Mouse (Mus musculus) kidney, embryonic 15.5 days (tissue): Measurements from ENCODE around the gene Itga6. TPM values are rescaled to one million over a fixed set of nuclear protein-coding genes. Genes with fewer than 3 reads are reported as not detected.

Experiments used
- ATAC-seq: fragments of 200-750 bp; cut with Nextera tagmentation; replicated peaks from 2 replicates; pipeline ENCODE4 v1.8.0; 2017; ENCODE audit warnings: moderate TSS enrichment; ENCODE audit not compliant: low FRiP score
- H3K27ac ChIP-seq: fragments of 300-500 bp; sonication (generic); 2 replicates; pipeline ENCODE4 v1.5.1; 2015; ENCODE audit warnings: mild to moderate bottlenecking, inconsistent platforms
- H3K27me3 ChIP-seq: fragments of 300-500 bp; sonication (generic); 2 replicates; pipeline ENCODE4 v1.6.1; 2015; ENCODE audit warnings: inconsistent platforms
- H3K36me3 ChIP-seq: fragments of 300-500 bp; sonication (generic); 2 replicates; pipeline ENCODE4 v1.6.1; 2015; ENCODE audit warnings: inconsistent platforms
- H3K4me1 ChIP-seq: fragments of 300-500 bp; sonication (generic); 2 replicates; pipeline ENCODE4 v1.6.1; 2015; ENCODE audit warnings: inconsistent platforms
- H3K4me2 ChIP-seq: fragments of 300-500 bp; sonication (generic); 2 replicates; pipeline ENCODE4 v1.6.1; 2015; ENCODE audit warnings: moderate library complexity, mild to moderate bottlenecking, inconsistent platforms
- H3K4me3 ChIP-seq: fragments of 300-500 bp; sonication (generic); replicated peaks from 2 replicates; pipeline ENCODE4 v1.5.1; 2015; ENCODE audit warnings: mild to moderate bottlenecking, inconsistent platforms
- H3K9ac ChIP-seq: fragments of 300-500 bp; sonication (generic); 2 replicates; pipeline ENCODE4 v1.6.1; 2015; ENCODE audit warnings: mild to moderate bottlenecking, inconsistent platforms
- H3K9me3 ChIP-seq: fragments of 300-500 bp; sonication (generic); replicated peaks from 2 replicates; pipeline ENCODE4 v1.6.1; 2016; ENCODE audit warnings: inconsistent platforms
- WGBS: fragments of 180-500 bp; shearing (Covaris S2); methylation state at CpG from one replicate; pipeline ENCODE4 v1.1.7; 2015; ENCODE audit warnings: mixed read lengths; 5-methylcytosine and 5-hydroxymethylcytosine counted together
- polyA plus RNA-seq: library from polyadenylated mRNA; unstranded; fragments of >200 nt; fragmentation: Nextera tagmentation; extraction: Ambion mirVana; gene quantifications from 2 replicates; pipeline ENCODE4 v1.2.1, GENCODE M21; 2015

Gene Itga6
- polyA plus RNA-seq, 1 experiment from 2014 or later, result 74.6 TPM

- Histone ChIP-seq H3K27ac (no peak overlapping the region), H3K4me3 (no peak overlapping the region), H3K9ac (no peak overlapping the region), H3K9me3 (no peaks in the 10 kb centered on the region), H3K4me2 (no peak overlapping the region), H3K36me3 (no peaks in the 10 kb centered on the region), H3K27me3 (no peaks in the 10 kb centered on the region), H3K4me1 (peaks cover 16% of the 10 kb centered on the region)
- ATAC-seq, result no peak
- 89% methylated on average over 5 of the region's 5 CpGs for WGBS
Observed at GRCm38 (mm10) chr2:71773714-71774113, 28.3 kb downstream of the Itga6 start.

- Histone ChIP-seq H3K4me2 (no peak overlapping the region), H3K4me3 (no peak overlapping the region), H3K27ac (no peak overlapping the region), H3K27me3 (no peaks in the 10 kb centered on the region), H3K36me3 (no peaks in the 10 kb centered on the region), H3K9ac (no peak overlapping the region), H3K4me1 (peaks cover 16% of the 10 kb centered on the region), H3K9me3 (no peaks in the 10 kb centered on the region)
- ATAC-seq, result no peak
- 73% methylated on average over 10 of the region's 10 CpGs for WGBS
Observed at GRCm38 (mm10) chr2:71774246-71774951, 29.0 kb downstream of the Itga6 start.

GRCm38 (mm10) chr2:71775201-71775611, 29.8 kb downstream of the Itga6 start:
- H3K36me3 ChIP-seq, result no peaks in the 10 kb centered on the region
- no peak overlapping the region for H3K4me3 ChIP-seq
- no peak overlapping the region for H3K9ac ChIP-seq
- no peaks in the 10 kb centered on the region for H3K27me3 ChIP-seq
- peak overlapping the region; percentile 42 for H3K4me2 ChIP-seq
- ATAC-seq, result no peak
- no peak overlapping the region for H3K27ac ChIP-seq
- WGBS, result 41% methylated on average over 9 of the region's 9 CpGs
- no peaks in the 10 kb centered on the region for H3K9me3 ChIP-seq
- peaks cover 19% of the 10 kb centered on the region for H3K4me1 ChIP-seq

GRCm38 (mm10) chr2:71779266-71779888, 34.0 kb downstream of the Itga6 start:
- Histone ChIP-seq H3K9me3 (no peaks in the 10 kb centered on the region), H3K9ac (no peak overlapping the region), H3K27me3 (peaks cover 5% of the 10 kb centered on the region; the same call in 1 of the 2 replicates), H3K4me1 (peaks cover 18% of the 10 kb centered on the region), H3K27ac (peak overlapping the region; percentile 68), H3K4me2 (no peak overlapping the region), H3K4me3 (no peak overlapping the region), H3K36me3 (no peaks in the 10 kb centered on the region)
- 51% methylated on average over 5 of the region's 5 CpGs for WGBS
- ATAC-seq, result peak; percentile 46; the same call in 1 of the 2 replicates

GRCm38 (mm10) chr2:71780016-71780415, 34.6 kb downstream of the Itga6 start:
- no peak overlapping the region for H3K4me3 ChIP-seq
- peaks cover 9% of the 10 kb centered on the region; the same call in 1 of the 2 replicates for H3K27me3 ChIP-seq
- peaks cover 11% of the 10 kb centered on the region for H3K4me1 ChIP-seq
- H3K36me3 ChIP-seq, result no peaks in the 10 kb centered on the region
- H3K27ac ChIP-seq, result peak overlapping the region; percentile 68; the same call in 1 of the 2 replicates
- no peaks in the 10 kb centered on the region for H3K9me3 ChIP-seq
- 70% methylated on average over 6 of the region's 6 CpGs for WGBS
- no peak overlapping the region for H3K4me2 ChIP-seq
- no peak overlapping the region for H3K9ac ChIP-seq
- ATAC-seq, result no peak

- Histone ChIP-seq H3K36me3 (no peaks in the 10 kb centered on the region), H3K4me3 (no peak overlapping the region), H3K4me1 (peaks cover 31% of the 10 kb centered on the region), H3K9me3 (no peaks in the 10 kb centered on the region), H3K27me3 (peaks cover 12% of the 10 kb centered on the region), H3K9ac (no peak overlapping the region), H3K4me2 (no peak overlapping the region), H3K27ac (no peak overlapping the region)
- ATAC-seq, result no peak
- 66% methylated on average over 3 of the region's 3 CpGs for WGBS
Observed at GRCm38 (mm10) chr2:71785260-71785659, 39.8 kb downstream of the Itga6 start.

GRCm38 (mm10) chr2:71786060-71786459, 40.6 kb downstream of the Itga6 start:
- H3K27ac ChIP-seq, result no peak overlapping the region
- no peak overlapping the region for H3K9ac ChIP-seq
- no peak for ATAC-seq
- no peaks in the 10 kb centered on the region for H3K36me3 ChIP-seq
- H3K4me1 ChIP-seq, result peaks cover 39% of the 10 kb centered on the region
- H3K4me3 ChIP-seq, result peak overlapping the region; percentile 88; the same call in 1 of the 2 replicates
- WGBS, result 40% methylated on average over 5 of the region's 5 CpGs
- H3K27me3 ChIP-seq, result peaks cover 12% of the 10 kb centered on the region
- peak overlapping the region; percentile 86; the same call in 1 of the 2 replicates for H3K4me2 ChIP-seq
- H3K9me3 ChIP-seq, result no peaks in the 10 kb centered on the region

- ATAC-seq, result peak; percentile 95
- Histone ChIP-seq H3K9me3 (no peaks in the 10 kb centered on the region), H3K4me2 (peak overlapping the region; percentile 86), H3K27me3 (peaks cover 12% of the 10 kb centered on the region), H3K9ac (peak overlapping the region; percentile 68), H3K27ac (peak overlapping the region; percentile 92), H3K4me3 (peak overlapping the region; percentile 88), H3K4me1 (peaks cover 44% of the 10 kb centered on the region), H3K36me3 (no peaks in the 10 kb centered on the region)
- 1% methylated on average over 60 of the region's 61 CpGs for whole genome bisulfite sequencing
Observed at GRCm38 (mm10) chr2:71786591-71787155, 41.3 kb downstream of the Itga6 start.

GRCm38 (mm10) chr2:71787156-71787590, 41.8 kb downstream of the Itga6 start:
- 0% methylated on average over 40 of the region's 40 CpGs for WGBS
- Histone ChIP-seq H3K27ac (peak overlapping the region; percentile 92), H3K4me1 (peaks cover 44% of the 10 kb centered on the region), H3K9ac (peak overlapping the region; percentile 68), H3K4me2 (peak overlapping the region; percentile 86), H3K4me3 (peak overlapping the region; percentile 88), H3K9me3 (no peaks in the 10 kb centered on the region), H3K36me3 (0 out of 2 replicates have a peak, but pooled peaks cover under 1% of the 10 kb centered on the region), H3K27me3 (peaks cover 12% of the 10 kb centered on the region)
- ATAC-seq, result peak; percentile 77

- peaks cover 45% of the 10 kb centered on the region for H3K4me1 ChIP-seq
- H3K4me3 ChIP-seq, result peak overlapping the region; percentile 88
- H3K27ac ChIP-seq, result peak overlapping the region; percentile 92
- H3K36me3 ChIP-seq, result 0 out of 2 replicates have a peak, but pooled peaks cover 3% of the 10 kb centered on the region
- ATAC-seq, result peak; percentile 41; the same call in 1 of the 2 replicates
- 1% methylated on average over 32 of the region's 32 CpGs for WGBS
- peaks cover 12% of the 10 kb centered on the region for H3K27me3 ChIP-seq
- H3K9ac ChIP-seq, result peak overlapping the region; percentile 68
- H3K4me2 ChIP-seq, result peak overlapping the region; percentile 86
- no peaks in the 10 kb centered on the region for H3K9me3 ChIP-seq
Observed at GRCm38 (mm10) chr2:71787591-71788460, 42.4 kb downstream of the Itga6 start.

- ATAC-seq, result no peak
- Histone ChIP-seq H3K9ac (no peak overlapping the region), H3K4me2 (no peak overlapping the region), H3K27me3 (no peaks in the 10 kb centered on the region), H3K4me1 (peaks cover 69% of the 10 kb centered on the region), H3K27ac (no peak overlapping the region), H3K4me3 (no peak overlapping the region), H3K36me3 (0 out of 2 replicates have a peak, but pooled peaks cover 3% of the 10 kb centered on the region), H3K9me3 (no peaks in the 10 kb centered on the region)
- WGBS, result 63% methylated on average over 5 of the region's 5 CpGs
Observed at GRCm38 (mm10) chr2:71790752-71791151, 45.3 kb downstream of the Itga6 start.
